Mouse (Mus musculus) E14TG2a.4 (cell line): ENCODE data around the gene Ckap2l.

Source experiments
- CTCF ChIP-seq: conservative IDR thresholded peaks from 2 replicates; pipeline ENCODE4 v1.5.1; 2014; ENCODE audit warnings: low read length
- NANOG ChIP-seq: IDR thresholded peaks from 2 replicates; pipeline ENCODE4 v1.6.1; 2014; ENCODE audit warnings: borderline replicate concordance, low read length, mixed read lengths

GRCm38 (mm10) chr2:129263073-129263472, 33.9 kb downstream of the Ckap2l start:
- no peak for TF ChIP-seq CTCF
- no peak for TF ChIP-seq NANOG
